Mouse (Mus musculus) limb, embryonic 12.5 days (tissue): ENCODE data around the gene Mt2. TPM values are rescaled to one million over a fixed set of nuclear protein-coding genes. Genes with fewer than 3 reads are reported as not detected.

Source experiments
- ATAC-seq: fragments of 200-750 bp; cut with Nextera tagmentation; 2 replicates; pipeline ENCODE4 v1.8.0; 2017; ENCODE audit warnings: low read depth, moderate TSS enrichment; ENCODE audit not compliant: insufficient number of reproducible peaks, insufficient read depth, low FRiP score, low TSS enrichment
- H3K27ac ChIP-seq: fragments of 300-500 bp; sonication (generic); 2 replicates; pipeline ENCODE4 v1.5.1; 2016; ENCODE audit warnings: mild to moderate bottlenecking, moderate library complexity
- H3K27me3 ChIP-seq: fragments of 300-500 bp; sonication (generic); 2 replicates; pipeline ENCODE4 v1.6.1; 2016; ENCODE audit warnings: mild to moderate bottlenecking, moderate library complexity
- H3K36me3 ChIP-seq: fragments of 300-500 bp; sonication (generic); 2 replicates; pipeline ENCODE4 v1.6.1; 2016; ENCODE audit warnings: mild to moderate bottlenecking, moderate library complexity
- H3K4me1 ChIP-seq: fragments of 300-500 bp; sonication (generic); replicated peaks from 2 replicates; pipeline ENCODE4 v1.6.1; 2016
- H3K4me2 ChIP-seq: fragments of 300-500 bp; sonication (generic); 2 replicates; pipeline ENCODE4 v1.6.1; 2016; ENCODE audit warnings: mild to moderate bottlenecking, moderate library complexity
- H3K4me3 ChIP-seq: fragments of 300-500 bp; sonication (generic); replicated peaks from 2 replicates; pipeline ENCODE4 v1.5.1; 2016; ENCODE audit warnings: mild to moderate bottlenecking
- H3K9ac ChIP-seq: fragments of 300-500 bp; sonication (generic); replicated peaks from 2 replicates; pipeline ENCODE4 v1.6.1; 2016; ENCODE audit warnings: mild to moderate bottlenecking, moderate library complexity
- H3K9me3 ChIP-seq: fragments of 300-500 bp; sonication (generic); 2 replicates; pipeline ENCODE4 v1.6.1; 2016; ENCODE audit warnings: mild to moderate bottlenecking, moderate library complexity
- WGBS: fragments of 180-500 bp; shearing (Covaris S2); methylation state at CpG from one replicate; pipeline ENCODE4 v1.1.7; 2016; 5-methylcytosine and 5-hydroxymethylcytosine counted together
- polyA plus RNA-seq: library from polyadenylated mRNA; unstranded; fragments of >200 nt; fragmentation: Nextera tagmentation; extraction: Ambion mirVana; gene quantifications from 2 replicates; pipeline ENCODE4 v1.2.1, GENCODE M21; 2016

Mt2 gene
- polyA plus RNA-seq, 1 experiment from 2014 or later: 15.1 TPM

GRCm38 (mm10) chr8:94172809-94173732 is 607 bp downstream of the Mt2 start:
- Histone ChIP-seq H3K27me3 (peaks cover 94% of the 10 kb centered on the region), H3K27ac (no peak overlapping the region), H3K9me3 (no peaks in the 10 kb centered on the region), H3K36me3 (no peaks in the 10 kb centered on the region), H3K4me3 (peak overlapping the region; percentile 45), H3K4me2 (peak overlapping the region; percentile 93), H3K9ac (peak overlapping the region; percentile 38; the same call in 1 of the 2 replicates), H3K4me1 (peaks cover 23% of the 10 kb centered on the region)
- no peak for ATAC-seq
- WGBS: 1% methylated on average over 39 of the region's 39 CpGs

GRCm38 (mm10) chr8:94173848-94174403 is 1.5 kb downstream of the Mt2 start:
- Histone ChIP-seq H3K9ac (no peak overlapping the region), H3K4me2 (no peak overlapping the region), H3K4me1 (peaks cover 26% of the 10 kb centered on the region), H3K27ac (no peak overlapping the region), H3K27me3 (peaks cover 99% of the 10 kb centered on the region), H3K36me3 (no peaks in the 10 kb centered on the region), H3K4me3 (no peak overlapping the region), H3K9me3 (no peaks in the 10 kb centered on the region)
- WGBS: 48% methylated on average over 11 of the region's 11 CpGs
- no peak for ATAC-seq

GRCm38 (mm10) chr8:94174619-94175213 is 2.3 kb downstream of the Mt2 start:
- H3K4me3 ChIP-seq: no peak overlapping the region
- peaks cover 34% of the 10 kb centered on the region for H3K4me1 ChIP-seq
- ATAC-seq: no peak
- H3K36me3 ChIP-seq: no peaks in the 10 kb centered on the region
- WGBS: 32% methylated on average over 7 of the region's 7 CpGs
- no peak overlapping the region for H3K27ac ChIP-seq
- H3K9me3 ChIP-seq: no peaks in the 10 kb centered on the region
- H3K4me2 ChIP-seq: no peak overlapping the region
- no peak overlapping the region for H3K9ac ChIP-seq
- H3K27me3 ChIP-seq: peaks cover 99% of the 10 kb centered on the region

GRCm38 (mm10) chr8:94177716-94178390 is 5.4 kb downstream of the Mt2 start:
- H3K9me3 ChIP-seq: no peaks in the 10 kb centered on the region
- 65% methylated on average over 7 of the region's 7 CpGs for WGBS

GRCm38 (mm10) chr8:94178857-94179712 is 6.6 kb downstream of the Mt2 start, which contains the start of gene Mt1:
Mt1 (plus strand) TSS chr8:94179082.
- peak within 1 kb of the TSS; percentile 41 for H3K4me3 ChIP-seq
- H3K4me2 ChIP-seq: peak within 1 kb of the TSS; percentile 69
- no peaks in the 10 kb centered on the region for H3K36me3 ChIP-seq
- H3K27me3 ChIP-seq: peaks cover 97% of the 10 kb centered on the region
- WGBS: under 1% methylated on average over 50 of the region's 50 CpGs
- H3K9ac ChIP-seq: no peak within 1 kb of the TSS; the same call in 1 of the 2 replicates
- no peak within 1 kb of the TSS for H3K27ac ChIP-seq
- H3K9me3 ChIP-seq: no peaks in the 10 kb centered on the region
- peaks cover 31% of the 10 kb centered on the region for H3K4me1 ChIP-seq
- ATAC-seq: no peak

More at GRCm38 (mm10) chr8:94177716-94178390, 5.4 kb downstream of the Mt2 start:
- Histone ChIP-seq H3K36me3 (no peaks in the 10 kb centered on the region), H3K4me3 (no peak overlapping the region), H3K9ac (no peak overlapping the region), H3K27me3 (peaks cover 97% of the 10 kb centered on the region), H3K27ac (no peak overlapping the region), H3K4me2 (no peak overlapping the region), H3K4me1 (peaks cover 27% of the 10 kb centered on the region)
- no peak for ATAC-seq

- Histone ChIP-seq H3K9ac (no peak overlapping the region; the same call in 1 of the 2 replicates), H3K27me3 (peaks cover 97% of the 10 kb centered on the region), H3K4me1 (peaks cover 36% of the 10 kb centered on the region), H3K36me3 (no peaks in the 10 kb centered on the region), H3K4me3 (peak overlapping the region; percentile 41), H3K27ac (no peak overlapping the region), H3K9me3 (no peaks in the 10 kb centered on the region), H3K4me2 (peak overlapping the region; percentile 69)
- ATAC-seq: no peak
- 4% methylated on average over 25 of the region's 25 CpGs for WGBS
These were observed 7.5 kb downstream of the Mt2 start for GRCm38 (mm10) chr8:94179713-94180560.

- H3K4me2 ChIP-seq: 0 out of 2 replicates have a peak overlapping the region, but pooled peaks have one; percentile 69
- no peak overlapping the region for H3K9ac ChIP-seq
- H3K4me3 ChIP-seq: no peak overlapping the region
- no peak overlapping the region for H3K27ac ChIP-seq
- peaks cover 36% of the 10 kb centered on the region for H3K4me1 ChIP-seq
- H3K36me3 ChIP-seq: no peaks in the 10 kb centered on the region
- no peaks in the 10 kb centered on the region for H3K9me3 ChIP-seq
- H3K27me3 ChIP-seq: peaks cover 96% of the 10 kb centered on the region
- WGBS: 73% methylated on average over 1 of the region's 1 CpGs
- no peak for ATAC-seq
These were observed 8.1 kb downstream of the Mt2 start for GRCm38 (mm10) chr8:94180561-94180908.

- no peak for ATAC-seq
- Histone ChIP-seq H3K4me2 (peak overlapping the region; percentile 48), H3K4me1 (peaks cover 47% of the 10 kb centered on the region), H3K4me3 (no peak overlapping the region), H3K36me3 (no peaks in the 10 kb centered on the region), H3K27ac (no peak overlapping the region), H3K27me3 (peaks cover 96% of the 10 kb centered on the region), H3K9me3 (no peaks in the 10 kb centered on the region), H3K9ac (no peak overlapping the region)
- WGBS: 63% methylated on average over 13 of the region's 13 CpGs
These were observed 9.8 kb downstream of the Mt2 start for GRCm38 (mm10) chr8:94182055-94182929.

GRCm38 (mm10) chr8:94183117-94183516 is 10.7 kb downstream of the Mt2 start:
- ATAC-seq: peak; percentile 34
- peaks cover 97% of the 10 kb centered on the region for H3K27me3 ChIP-seq
- H3K36me3 ChIP-seq: no peaks in the 10 kb centered on the region
- H3K4me2 ChIP-seq: peak overlapping the region; percentile 48
- H3K4me1 ChIP-seq: peaks cover 53% of the 10 kb centered on the region
- no peak overlapping the region for H3K9ac ChIP-seq
- no peaks in the 10 kb centered on the region for H3K9me3 ChIP-seq
- no peak overlapping the region for H3K27ac ChIP-seq
- under 1% methylated on average over 16 of the region's 16 CpGs for WGBS
- H3K4me3 ChIP-seq: peak overlapping the region; percentile 18
